Mouse (Mus musculus) induced T-regulatory cell, adult 2 months (primary cell): ENCODE results near the gene Slc25a5.
A peak's percentile ranks its signal among the peaks of the same experiment; 100 is the strongest.

Source experiments
- DNase-seq: peaks from one replicate; pipeline ENCODE4 v3.0.0-alpha.2; 2012; ENCODE audit warnings: low read depth

The Slc25a5 gene

GRCm38 (mm10) chrX:36803189-36803588 lies 7.7 kb downstream of the Slc25a5 start:
- DNase-seq = no peak

- no peak for DNase-seq
Measured at GRCm38 (mm10) chrX:36804196-36804595, 8.7 kb downstream of the Slc25a5 start.

GRCm38 (mm10) chrX:36805466-36806235 lies 10.2 kb downstream of the Slc25a5 start:
- DNase-seq = no peak

GRCm38 (mm10) chrX:36807360-36808317 lies 12.2 kb downstream of the Slc25a5 start:
- DNase-seq = peak; percentile 90

- DNase-seq = no peak
Measured at GRCm38 (mm10) chrX:36808318-36808683, 12.8 kb downstream of the Slc25a5 start.

- DNase-seq = peak; percentile 48
Measured at GRCm38 (mm10) chrX:36811377-36811776, 15.9 kb downstream of the Slc25a5 start.

GRCm38 (mm10) chrX:36814161-36814836 lies 18.8 kb downstream of the Slc25a5 start:
- no peak for DNase-seq

GRCm38 (mm10) chrX:36815022-36815421 lies 19.6 kb downstream of the Slc25a5 start:
- no peak for DNase-seq

GRCm38 (mm10) chrX:36815439-36815838 lies 20.0 kb downstream of the Slc25a5 start:
- DNase-seq = no peak

GRCm38 (mm10) chrX:36816368-36816899 lies 21.0 kb downstream of the Slc25a5 start:
- no peak for DNase-seq

GRCm38 (mm10) chrX:36816953-36817441 lies 21.5 kb downstream of the Slc25a5 start:
- no peak for DNase-seq

- DNase-seq = no peak
Measured at GRCm38 (mm10) chrX:36819575-36819974, 24.1 kb downstream of the Slc25a5 start.

- DNase-seq = peak; percentile 53
Measured at GRCm38 (mm10) chrX:36820201-36820600, 24.8 kb downstream of the Slc25a5 start.

- no peak for DNase-seq
Measured at GRCm38 (mm10) chrX:36823932-36824711, 28.7 kb downstream of the Slc25a5 start.

- DNase-seq = no peak
Measured at GRCm38 (mm10) chrX:36825032-36825431, 29.6 kb downstream of the Slc25a5 start.

GRCm38 (mm10) chrX:36826873-36827272 lies 31.4 kb downstream of the Slc25a5 start:
- no peak for DNase-seq

- no peak for DNase-seq
Measured at GRCm38 (mm10) chrX:36830271-36830670, 34.8 kb downstream of the Slc25a5 start.

- no peak for DNase-seq
Measured at GRCm38 (mm10) chrX:36831632-36832031, 36.2 kb downstream of the Slc25a5 start.

- DNase-seq = peak; percentile 79
Measured at GRCm38 (mm10) chrX:36833397-36834084, 38.1 kb downstream of the Slc25a5 start.

- DNase-seq = no peak
Measured at GRCm38 (mm10) chrX:36837069-36837676, 41.7 kb downstream of the Slc25a5 start.
